Mouse (Mus musculus) embryonic fibroblast, embryonic 13.5 days (primary cell): ENCODE data around the gene Cep290. TPM values are rescaled to one million over a fixed set of nuclear protein-coding genes. Genes with fewer than 3 reads are reported as not detected.

Source experiments
- H3K27ac ChIP-seq: 2 replicates; pipeline ENCODE4 v1.5.1; 2012; ENCODE audit warnings: low read length, control low read depth, inconsistent platforms; ENCODE audit not compliant: insufficient read depth
- H3K4me1 ChIP-seq: 2 replicates; pipeline ENCODE4 v1.6.1; 2011; ENCODE audit warnings: low read length; ENCODE audit not compliant: control insufficient read depth, insufficient read depth
- H3K4me3 ChIP-seq: 2 replicates; pipeline ENCODE4 v1.5.1; 2011; ENCODE audit warnings: mild to moderate bottlenecking, control low read depth, low read length; ENCODE audit not compliant: insufficient read depth
- CTCF ChIP-seq: IDR thresholded peaks from 2 replicates; pipeline ENCODE4 v1.5.1; 2011; ENCODE audit warnings: mild to moderate bottlenecking, control low read depth, low read length, moderate library complexity, borderline replicate concordance; ENCODE audit not compliant: insufficient read depth
- POLR2A ChIP-seq: IDR thresholded peaks from 2 replicates; pipeline ENCODE4 v1.6.1; 2011; ENCODE audit warnings: low read depth, mild to moderate bottlenecking, control low read depth, low read length, moderate library complexity
- polyA plus RNA-seq: library from polyadenylated mRNA; stranded (reverse); fragments of >200 nt; gene quantifications from 2 replicates; pipeline ENCODE4 v1.2.4, GENCODE M21; 2011; ENCODE audit warnings: low read depth; ENCODE audit not compliant: missing spikeins, insufficient read length

Cep290 gene
- polyA plus RNA-seq: 10.7 and 12.2 TPM in 2 replicates

GRCm38 (mm10) chr10:100487097-100487978 is at the start of gene Cep290, which contains the start of gene Tmtc3:
Gene Cep290, plus strand, starts transcription at chr10:100487558.
Gene Tmtc3, minus strand, starts transcription at chr10:100487350.
- peak within 1 kb of the TSS; percentile 94 for H3K4me3 ChIP-seq
- no peak within 1 kb of the TSS for H3K27ac ChIP-seq
- no peak for TF ChIP-seq CTCF
- peak; percentile 82 for TF ChIP-seq POLR2A
- no peaks in the 10 kb centered on the region for H3K4me1 ChIP-seq

GRCm38 (mm10) chr10:100449394-100449793 is 38.0 kb upstream of the Cep290 start:
- Histone ChIP-seq H3K4me1 (no peaks in the 10 kb centered on the region), H3K27ac (no peak overlapping the region)
- TF ChIP-seq POLR2A (no peak), CTCF (no peak)

GRCm38 (mm10) chr10:100460515-100460914 is 26.8 kb upstream of the Cep290 start:
- TF ChIP-seq CTCF: no peak
- no peak for TF ChIP-seq POLR2A
- Histone ChIP-seq H3K4me1 (no peaks in the 10 kb centered on the region; the same call in 1 of the 2 replicates), H3K27ac (no peak overlapping the region), H3K4me3 (no peak overlapping the region)

More at GRCm38 (mm10) chr10:100449394-100449793, 38.0 kb upstream of the Cep290 start:
- H3K4me3 ChIP-seq: no peak overlapping the region

DNA sequence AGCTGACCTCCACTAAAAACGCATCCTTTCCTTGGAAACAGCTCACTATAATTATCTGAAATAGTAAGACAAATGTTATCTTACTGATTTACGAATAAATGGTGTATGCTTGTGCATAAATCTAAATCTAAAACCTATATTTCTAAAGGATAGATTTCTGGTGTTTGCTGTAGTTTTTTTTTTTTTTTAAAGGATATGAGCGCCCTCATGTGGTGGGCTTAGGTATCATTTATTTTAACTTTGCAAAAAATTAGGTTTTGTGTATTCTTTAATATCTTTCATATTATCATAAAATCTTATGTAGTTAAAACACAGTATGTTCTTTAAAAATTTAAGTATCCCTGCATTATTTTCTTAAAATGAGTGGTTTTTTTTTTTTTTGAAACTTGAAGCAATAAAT is 12.3 kb upstream of the Cep290 start:
- Histone ChIP-seq H3K4me3 (no peak overlapping the region), H3K27ac (no peak overlapping the region), H3K4me1 (no peaks in the 10 kb centered on the region)
- TF ChIP-seq POLR2A (no peak), CTCF (no peak)

DNA sequence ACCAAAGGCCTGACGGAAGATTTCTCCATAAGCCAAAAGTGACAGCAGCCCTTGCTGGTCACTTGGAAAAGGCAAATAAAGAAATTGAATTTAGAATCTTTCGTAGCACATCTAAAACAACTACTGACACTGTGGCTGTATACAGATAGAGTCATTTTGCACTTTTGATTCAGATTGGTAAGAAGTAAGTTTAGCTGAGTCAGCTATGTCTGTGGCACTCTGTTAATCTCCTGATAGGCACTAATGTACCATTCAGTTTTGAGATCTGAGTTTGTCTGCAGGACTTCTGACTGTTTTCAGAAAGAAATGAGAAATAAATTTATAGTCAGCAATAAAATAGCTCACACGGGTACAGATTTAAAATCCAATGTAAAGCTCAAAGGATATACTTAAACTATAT is 7.8 kb upstream of the Cep290 start:
- Histone ChIP-seq H3K4me1 (no peaks in the 10 kb centered on the region), H3K4me3 (no peak overlapping the region), H3K27ac (no peak overlapping the region)
- TF ChIP-seq CTCF: no peak

GRCm38 (mm10) chr10:100486701-100487096 is 659 bp upstream of the Cep290 start:
- Histone ChIP-seq H3K4me3 (peak overlapping the region; percentile 94), H3K27ac (no peak overlapping the region), H3K4me1 (no peaks in the 10 kb centered on the region)
- no peak for TF ChIP-seq POLR2A
- TF ChIP-seq CTCF: no peak

GRCm38 (mm10) chr10:100491916-100492315 is 4.6 kb downstream of the Cep290 start:
- Histone ChIP-seq H3K27ac (no peak overlapping the region), H3K4me1 (no peaks in the 10 kb centered on the region), H3K4me3 (no peak overlapping the region)
- no peak for TF ChIP-seq POLR2A
- TF ChIP-seq CTCF: no peak

GRCm38 (mm10) chr10:100498309-100498708 is 11.0 kb downstream of the Cep290 start:
- TF ChIP-seq POLR2A (no peak), CTCF (no peak)
- Histone ChIP-seq H3K4me3 (no peak overlapping the region), H3K4me1 (no peaks in the 10 kb centered on the region), H3K27ac (no peak overlapping the region)

GRCm38 (mm10) chr10:100508170-100508569 is 20.8 kb downstream of the Cep290 start:
- Histone ChIP-seq H3K4me1 (no peaks in the 10 kb centered on the region), H3K4me3 (no peak overlapping the region), H3K27ac (no peak overlapping the region)
- no peak for TF ChIP-seq CTCF
- TF ChIP-seq POLR2A: no peak

DNA sequence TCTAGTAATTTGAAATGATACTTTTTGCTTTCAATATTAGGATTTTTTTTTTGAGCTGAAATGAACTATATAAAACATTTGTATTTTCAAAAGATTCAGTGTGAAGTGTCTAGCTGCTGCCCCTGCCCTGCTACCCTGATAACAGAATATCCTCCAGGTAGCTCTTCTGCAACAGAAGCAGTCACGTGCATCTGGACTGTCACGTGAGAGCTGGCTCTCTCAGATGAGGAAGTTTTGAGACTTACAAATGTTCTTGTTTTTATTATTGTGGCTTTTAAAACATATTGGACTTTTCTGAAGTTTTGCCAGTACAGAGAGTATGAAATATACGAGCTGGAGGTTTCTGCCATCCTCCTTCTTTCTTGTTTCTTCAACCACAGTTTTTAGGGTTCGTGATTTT is 34.3 kb downstream of the Cep290 start:
- Histone ChIP-seq H3K4me3 (no peak overlapping the region), H3K4me1 (no peaks in the 10 kb centered on the region), H3K27ac (no peak overlapping the region)
- TF ChIP-seq CTCF (no peak), POLR2A (no peak)
